Mouse (Mus musculus): ENCODE results near the gene Ubp1.

GRCm38 (mm10) chr9:113981099-113981880 lies 50.6 kb downstream of the Ubp1 start:
- TF ChIP-seq CTCF (conservative IDR thresholded peaks at IDR 0.05; ENCODE audit: low read length) (no peak), NANOG (IDR thresholded peaks at IDR 0.05; ENCODE audit: borderline replicate concordance, low read length) (no peak)
